Mouse (Mus musculus): ENCODE measurements around the gene Nrxn2.

DNA sequence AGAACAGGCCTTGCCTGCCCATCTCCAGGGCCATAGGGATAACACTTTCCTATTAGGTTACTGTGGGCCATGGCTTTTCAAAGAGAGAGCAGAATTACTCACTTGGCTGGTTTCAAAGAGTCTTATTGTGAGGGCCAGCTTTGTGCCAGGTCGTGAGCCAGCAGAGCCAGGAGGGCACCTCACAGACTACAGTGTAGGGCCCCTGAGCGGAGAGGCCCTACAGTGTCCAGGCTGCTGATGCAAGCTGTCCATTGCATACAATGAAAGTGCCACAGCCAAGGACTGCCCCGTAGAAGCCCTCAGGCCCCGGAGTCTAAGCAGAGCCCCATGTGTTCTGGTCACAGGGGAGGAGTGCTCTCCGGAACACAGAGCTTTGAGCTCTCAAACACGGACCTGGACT is 64.4 kb downstream of the Nrxn2 start:
- TF ChIP-seq CTCF (IDR thresholded peaks at IDR 0.05; ENCODE audit: low read depth) = no peak
- no peak for TF ChIP-seq EP300 (optimal IDR thresholded peaks at IDR 0.05)
